22 mouse cellular contexts compared by ENCODE assay signal in genomic region chr10:7623861-7624518, GRCm38 (mm10).
"Had no signal": no experiment of that assay in that cellular context is flagged by ENCODE, and none has a peak within 500 bp of the region (broad histone marks: within the 10 kb centered on the region; RNA-seq: fewer than 3 reads in every experiment).

No protein-coding gene starts in this region.

- H3K4me2 ChIP-seq: limb, embryonic 13.5 days; liver, embryonic 12.5 days; liver, embryonic 15.5 days; lung, embryonic 15.5 days; midbrain, embryonic 12.5 days; midbrain, embryonic 15.5 days; neural tube, embryonic 13.5 days; stomach, embryonic 15.5 days had no signal

- H3K4me3 ChIP-seq: limb, embryonic 13.5 days; liver, embryonic 12.5 days; liver, embryonic 15.5 days; lung, embryonic 15.5 days; megakaryocyte, embryonic 14.5 days; midbrain, embryonic 12.5 days; midbrain, embryonic 15.5 days; myocyte; neural tube, embryonic 13.5 days; stomach, embryonic 15.5 days had no signal

- ATAC-seq: liver, embryonic 12.5 days; midbrain, embryonic 15.5 days had no signal

- DNase-seq: kidney, adult 9 months; kidney, postnatal 14 days; kidney, postnatal 4 days; left cerebral cortex, postnatal 4 days; liver; lung, adult 18-20 months; lung, postnatal 10 days; lung, postnatal 36 days; retina, postnatal 1 day; right cerebral cortex, postnatal 25 days; spleen, adult 18-20 months; thymus, postnatal 25 days had no signal

- H3K27me3 ChIP-seq: limb, embryonic 13.5 days; liver, embryonic 12.5 days; liver, embryonic 15.5 days; lung, embryonic 15.5 days; midbrain, embryonic 12.5 days; midbrain, embryonic 15.5 days; neural tube, embryonic 13.5 days; stomach, embryonic 15.5 days had no signal

- H3K9me3 ChIP-seq: limb, embryonic 13.5 days; liver, embryonic 12.5 days; liver, embryonic 15.5 days; lung, embryonic 15.5 days; megakaryocyte, embryonic 14.5 days; midbrain, embryonic 12.5 days; midbrain, embryonic 15.5 days; neural tube, embryonic 13.5 days; stomach, embryonic 15.5 days had no signal

- H3K36me3 ChIP-seq: stomach, embryonic 15.5 days had no signal

- H3K9ac ChIP-seq: limb, embryonic 13.5 days; liver, embryonic 12.5 days; liver, embryonic 15.5 days; lung, embryonic 15.5 days; midbrain, embryonic 12.5 days; midbrain, embryonic 15.5 days; neural tube, embryonic 13.5 days; stomach, embryonic 15.5 days had no signal

- H3K4me1 ChIP-seq: limb, embryonic 13.5 days; liver, embryonic 12.5 days; liver, embryonic 15.5 days; lung, embryonic 15.5 days; megakaryocyte, embryonic 14.5 days; midbrain, embryonic 12.5 days; midbrain, embryonic 15.5 days; neural tube, embryonic 13.5 days; stomach, embryonic 15.5 days had no signal

- H3K27ac ChIP-seq: limb, embryonic 13.5 days; liver, embryonic 12.5 days; liver, embryonic 15.5 days; lung, embryonic 15.5 days; midbrain, embryonic 12.5 days; midbrain, embryonic 15.5 days; neural tube, embryonic 13.5 days; stomach, embryonic 15.5 days had no signal
